Mouse (Mus musculus) MEL (cell line): ENCODE measurements around the gene Slc44a1.

Source experiments
- CTCF ChIP-seq, 3 experiments: IDR thresholded peaks in 2 of 3; conservative IDR thresholded peaks in 1 of 3; 2 replicates each; pipeline ENCODE4 v1.5.1; 2011 to 2012; ENCODE audit warnings: low read length in 3 of 3, low read depth in 2 of 3, mild to moderate bottlenecking in 2 of 3, improper control_type of control experiment in 1 of 3, inconsistent platforms in 1 of 3, mixed read lengths in 1 of 3, moderate library complexity in 1 of 3; ENCODE audit not compliant: control insufficient read depth in 1 of 3, insufficient read depth in 1 of 3, poor library complexity in 1 of 3, severe bottlenecking in 1 of 3
- JUND ChIP-seq: IDR thresholded peaks from 2 replicates; pipeline ENCODE4 v1.6.1; 2011; ENCODE audit warnings: low read depth, mild to moderate bottlenecking, improper control_type of control experiment, low read length
- SMC3 ChIP-seq: IDR thresholded peaks from 2 replicates; pipeline ENCODE4 v1.6.1; 2011; ENCODE audit warnings: low read depth, low read length, improper control_type of control experiment

GRCm38 (mm10) chr4:53535795-53536194, 95.6 kb downstream of the Slc44a1 start:
- TF ChIP-seq CTCF (IDR thresholded peaks at IDR 0.05 in 2 of 3, conservative IDR thresholded peaks at IDR 0.05 in 1 of 3; ENCODE audit: control insufficient read depth in 1 of 3, insufficient read depth in 1 of 3, low read depth in 2 of 3, low read length in 3 of 3, poor library complexity in 1 of 3, severe bottlenecking in 1 of 3) = no peak
- TF ChIP-seq JUND = no peak
- no peak for TF ChIP-seq SMC3
